Comparison of ENCODE assay signal across 26 mouse cellular contexts in the genomic region with DNA sequence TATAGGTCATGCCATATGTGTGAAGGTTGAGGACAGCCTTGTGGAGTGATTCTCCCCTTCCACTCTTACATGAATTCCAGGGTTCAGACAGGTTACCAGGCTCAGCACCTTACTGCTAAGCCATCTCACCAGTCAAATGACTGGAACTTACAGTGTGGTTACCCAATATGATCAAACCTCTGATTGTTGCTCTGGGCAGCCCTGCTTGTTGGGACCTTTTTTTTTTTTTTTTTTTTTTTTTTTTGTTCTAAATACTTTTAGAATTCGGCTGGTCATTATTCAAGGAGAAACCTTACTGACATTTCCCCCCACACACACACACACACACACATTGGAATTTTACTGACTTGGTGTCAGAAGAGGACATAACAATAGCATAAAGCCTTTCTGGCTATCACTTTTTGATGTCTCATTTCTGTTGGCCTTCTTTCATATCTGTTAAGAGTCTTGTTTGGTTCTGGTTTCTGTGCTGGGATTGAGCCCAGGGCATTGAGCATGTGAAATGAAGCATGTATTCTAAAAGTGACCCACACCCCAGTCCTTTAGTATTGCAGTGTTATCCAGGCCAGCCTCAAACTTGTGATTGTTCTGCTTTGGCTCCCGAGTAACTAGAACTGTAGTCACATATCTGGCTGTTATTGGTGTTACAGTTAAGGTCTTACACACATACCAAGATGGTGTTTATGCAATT. TPM values are rescaled to one million over a fixed set of nuclear protein-coding genes. Genes with fewer than 3 reads are reported as not detected.
DNase-seq lines count a peak whose midpoint lies in the region; ATAC-seq and TF ChIP-seq lines count a peak whose summit lies in the region.
"Had no signal": no experiment of that assay in that cellular context is flagged by ENCODE, and none has a peak within 500 bp of the region (broad histone marks: within the 10 kb centered on the region; RNA-seq: fewer than 3 reads in every experiment).

No protein-coding gene starts in this region.

- DNase-seq in hindbrain, postnatal 0 days (ENCODE audit: low spot score) = peak; percentile 3
- DNase-seq in liver, embryonic 13.5 days = no peak
- no peak for DNase-seq in liver
- peak; percentile 86 for DNase-seq in adipocyte (ENCODE audit: low spot score)
- DNase-seq in lung, postnatal 10 days = no peak
- no peak for DNase-seq in lung, postnatal 4 days
- DNase-seq: adrenal gland, postnatal 14 days; cerebellum, adult 9-10 months; gastrocnemius, postnatal 10 days; heart, postnatal 10 days; kidney, adult 11 months; kidney, postnatal 14 days; lung, adult 18-20 months; lung, postnatal 14 days; right cerebral cortex, adult 18-20 months; thymus, postnatal 25 days had no signal

- 60% methylated on average over 2 of the region's 2 CpGs for WGBS in hindbrain, postnatal 0 days
- WGBS in hindbrain, embryonic 13.5 days = 53% methylated on average over 2 of the region's 2 CpGs
- 61% methylated on average over 2 of the region's 2 CpGs for WGBS in liver, embryonic 13.5 days (ENCODE audit: insufficient replicate concordance)

- H3K9ac ChIP-seq in hindbrain, postnatal 0 days (replicated peaks; ENCODE audit: low read length) = no peak overlapping the region
- no peak overlapping the region for H3K9ac ChIP-seq in hindbrain, embryonic 13.5 days
- H3K9ac ChIP-seq in liver, embryonic 13.5 days = no peak overlapping the region
- H3K9ac ChIP-seq: heart, embryonic 12.5 days; limb, embryonic 12.5 days; midbrain, embryonic 15.5 days; neural tube, embryonic 12.5 days; stomach, embryonic 15.5 days had no signal

- no peaks in the 10 kb centered on the region for H3K27me3 ChIP-seq in hindbrain, postnatal 0 days (ENCODE audit: insufficient read depth, low read length)
- H3K27me3 ChIP-seq in hindbrain, embryonic 13.5 days = no peaks in the 10 kb centered on the region
- no peaks in the 10 kb centered on the region for H3K27me3 ChIP-seq in liver, embryonic 13.5 days
- H3K27me3 ChIP-seq: heart, embryonic 12.5 days; limb, embryonic 12.5 days; midbrain, embryonic 15.5 days; neural tube, embryonic 12.5 days; stomach, embryonic 15.5 days had no signal

- H3K9me3 ChIP-seq in hindbrain, postnatal 0 days (ENCODE audit: low read length) = no peaks in the 10 kb centered on the region
- H3K9me3 ChIP-seq in hindbrain, embryonic 13.5 days = no peaks in the 10 kb centered on the region
- no peaks in the 10 kb centered on the region for H3K9me3 ChIP-seq in liver, embryonic 13.5 days (replicated peaks)
- H3K9me3 ChIP-seq: G1E; heart, embryonic 12.5 days; hindbrain, embryonic 10.5 days; limb, embryonic 12.5 days; midbrain, embryonic 15.5 days; neural tube, embryonic 12.5 days; stomach, embryonic 15.5 days had no signal

- TF ChIP-seq CTCF in hindbrain, postnatal 0 days (IDR thresholded peaks at IDR 0.05; ENCODE audit: low read depth) = no peak

- H3K4me1 ChIP-seq in hindbrain, postnatal 0 days (ENCODE audit: insufficient read depth, low read length) = no peaks in the 10 kb centered on the region; the same call in 1 of the 2 replicates
- peaks cover 9% of the 10 kb centered on the region for H3K4me1 ChIP-seq in hindbrain, embryonic 13.5 days (replicated peaks)
- H3K4me1 ChIP-seq in liver, embryonic 13.5 days (replicated peaks) = peaks cover 69% of the 10 kb centered on the region
- H3K4me1 ChIP-seq: neural tube, embryonic 12.5 days; stomach, embryonic 15.5 days had no signal

- no peaks in the 10 kb centered on the region for H3K36me3 ChIP-seq in hindbrain, postnatal 0 days (ENCODE audit: insufficient read depth, low read length)
- no peaks in the 10 kb centered on the region for H3K36me3 ChIP-seq in hindbrain, embryonic 13.5 days
- 0 out of 2 replicates have a peak, but pooled peaks cover 3% of the 10 kb centered on the region for H3K36me3 ChIP-seq in liver, embryonic 13.5 days
- H3K36me3 ChIP-seq: heart, embryonic 12.5 days; limb, embryonic 12.5 days; midbrain, embryonic 15.5 days; neural tube, embryonic 12.5 days; stomach, embryonic 15.5 days had no signal

- H3K27ac ChIP-seq in hindbrain, postnatal 0 days = no peak overlapping the region
- no peak overlapping the region for H3K27ac ChIP-seq in hindbrain, embryonic 13.5 days
- H3K27ac ChIP-seq in liver, embryonic 13.5 days = peak overlapping the region; percentile 60
- H3K27ac ChIP-seq: hindbrain, embryonic 10.5 days; limb, embryonic 12.5 days; midbrain, embryonic 15.5 days; neural tube, embryonic 12.5 days; stomach, embryonic 15.5 days had no signal

- no peak overlapping the region for H3K4me3 ChIP-seq in hindbrain, postnatal 0 days (ENCODE audit: low read length)
- no peak overlapping the region for H3K4me3 ChIP-seq in hindbrain, embryonic 13.5 days
- no peak overlapping the region for H3K4me3 ChIP-seq in liver, embryonic 13.5 days (replicated peaks)
- H3K4me3 ChIP-seq: heart, embryonic 12.5 days; hindbrain, embryonic 10.5 days; limb, embryonic 12.5 days; midbrain, embryonic 15.5 days; neural tube, embryonic 12.5 days; stomach, embryonic 15.5 days had no signal

- ATAC-seq in hindbrain, postnatal 0 days = no peak
- no peak for ATAC-seq in hindbrain, embryonic 13.5 days (ENCODE audit: low FRiP score)
- ATAC-seq in liver, embryonic 13.5 days (ENCODE audit: low read depth) = no peak
- ATAC-seq: activated CD4-positive, CD25-positive, alpha-beta regulatory T cell, adult 4 months; forebrain, embryonic 14.5 days; midbrain, embryonic 15.5 days had no signal

- no peak overlapping the region for H3K4me2 ChIP-seq in hindbrain, postnatal 0 days (ENCODE audit: low read depth, low read length)
- no peak overlapping the region for H3K4me2 ChIP-seq in hindbrain, embryonic 13.5 days
- no peak overlapping the region for H3K4me2 ChIP-seq in liver, embryonic 13.5 days
- H3K4me2 ChIP-seq: heart, embryonic 12.5 days; limb, embryonic 12.5 days; midbrain, embryonic 15.5 days; neural tube, embryonic 12.5 days; stomach, embryonic 15.5 days had no signal

RNA-seq across cellular contexts. Expression of a gene that starts 5.0 kb away (rescaled TPM):
- 137 and 159 TPM in 2 replicates for total RNA-seq in hindbrain, postnatal 0 days (2014; rRNA removed)
- 143 and 148 TPM in 2 replicates for polyA plus RNA-seq in hindbrain, postnatal 0 days (2015; fragmentation: Nextera tagmentation; extraction: Ambion mirVana)
- polyA plus RNA-seq in hindbrain, embryonic 13.5 days (2015; fragmentation: Nextera tagmentation; extraction: Ambion mirVana) = 163 and 170 TPM in 2 replicates
- 76.6 and 79.2 TPM in 2 replicates for polyA plus RNA-seq in liver, embryonic 13.5 days (2015; fragmentation: Nextera tagmentation; extraction: Ambion mirVana)

RNA-seq across cellular contexts. Expression of a gene that starts 5.1 kb away (rescaled TPM):
- 5.9 and 6.7 TPM in 2 replicates for total RNA-seq in hindbrain, postnatal 0 days (2014; rRNA removed)
- polyA plus RNA-seq in hindbrain, postnatal 0 days (2015; fragmentation: Nextera tagmentation; extraction: Ambion mirVana) = 6.6 and 6.9 TPM in 2 replicates
- 7.4 and 8.1 TPM in 2 replicates for polyA plus RNA-seq in hindbrain, embryonic 13.5 days (2015; fragmentation: Nextera tagmentation; extraction: Ambion mirVana)
- polyA plus RNA-seq in liver, embryonic 13.5 days (2015; fragmentation: Nextera tagmentation; extraction: Ambion mirVana) = 5.4 and 6.2 TPM in 2 replicates

Comparison
In these comparisons a context has a peak if more than half of its experiments do, and no peak if none do; other contexts are left out.
1. DNase-seq: peak in hindbrain, postnatal 0 days (single experiment) and adipocyte (single experiment); none in liver, embryonic 13.5 days (single experiment), liver (single experiment), lung, postnatal 10 days (single experiment) and lung, postnatal 4 days (0 of 2).